Mouse (Mus musculus): ENCODE measurements around the gene Tmem206. TPM values are rescaled to one million over a fixed set of nuclear protein-coding genes. Genes with fewer than 3 reads are reported as not detected.

Gene Tmem206
- polyA plus RNA-seq, 1 experiment from 2014 or later, result 26.4 TPM

DNA sequence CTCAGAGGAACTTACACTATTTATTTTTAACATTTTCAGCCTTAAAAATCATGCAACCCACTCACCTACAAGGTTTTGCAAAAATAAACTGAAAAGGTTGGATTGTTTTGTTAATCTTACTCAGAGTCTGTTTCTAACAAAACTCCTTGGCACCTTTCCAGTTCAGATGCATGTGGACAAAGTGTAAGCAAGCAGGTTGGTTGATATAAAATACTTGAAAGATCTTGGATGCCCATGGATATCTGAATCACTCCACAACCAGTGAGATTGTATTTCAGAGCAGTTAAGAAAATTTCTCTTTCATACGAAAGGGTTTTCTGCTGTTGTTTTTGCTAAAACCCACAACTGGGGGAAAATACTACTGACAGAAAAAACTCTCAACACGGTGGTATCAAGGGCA, 68.4 kb downstream of the Tmem206 start:
- H3K4me1 ChIP-seq (ENCODE audit: insufficient read depth, low read length), result peaks cover 20% of the 10 kb centered on the region
- H3K4me3 ChIP-seq (ENCODE audit: low read length), result peak overlapping the region; percentile 24; the same call in 1 of the 2 replicates
- no peak overlapping the region for H3K9ac ChIP-seq (replicated peaks; ENCODE audit: low read length)
- H3K27me3 ChIP-seq (ENCODE audit: insufficient read depth, low read length), result no peaks in the 10 kb centered on the region
- ATAC-seq (ENCODE audit: low FRiP score, low TSS enrichment), result no peak
- H3K27ac ChIP-seq (ENCODE audit: low read length), result no peak overlapping the region
- peak overlapping the region; percentile 80 for H3K4me2 ChIP-seq (replicated peaks; ENCODE audit: low read depth, low read length)
- no peaks in the 10 kb centered on the region for H3K36me3 ChIP-seq (ENCODE audit: insufficient read depth, low read length)
- 44% methylated on average over 2 of the region's 2 CpGs for WGBS
- no peaks in the 10 kb centered on the region for H3K9me3 ChIP-seq (ENCODE audit: low read length)

GRCm38 (mm10) chr1:191395200-191395599, 69.5 kb downstream of the Tmem206 start:
- peaks cover 20% of the 10 kb centered on the region for H3K4me1 ChIP-seq (ENCODE audit: insufficient read depth, low read length)
- ATAC-seq (ENCODE audit: low FRiP score, low TSS enrichment), result no peak
- H3K9me3 ChIP-seq (ENCODE audit: low read length), result no peaks in the 10 kb centered on the region
- peak overlapping the region; percentile 89 for H3K9ac ChIP-seq (replicated peaks; ENCODE audit: low read length)
- peak overlapping the region; percentile 80 for H3K4me2 ChIP-seq (replicated peaks; ENCODE audit: low read depth, low read length)
- H3K27me3 ChIP-seq (ENCODE audit: insufficient read depth, low read length), result no peaks in the 10 kb centered on the region
- no peaks in the 10 kb centered on the region for H3K36me3 ChIP-seq (ENCODE audit: insufficient read depth, low read length)
- no peak overlapping the region for H3K27ac ChIP-seq (ENCODE audit: low read length)
- H3K4me3 ChIP-seq (ENCODE audit: low read length), result peak overlapping the region; percentile 78
- WGBS, result 38% methylated on average over 1 of the region's 1 CpGs

- peaks cover 20% of the 10 kb centered on the region for H3K4me1 ChIP-seq (ENCODE audit: insufficient read depth, low read length)
- no peak for ATAC-seq (ENCODE audit: low FRiP score, low TSS enrichment)
Observed at GRCm38 (mm10) chr1:191395871-191396433, 70.2 kb downstream of the Tmem206 start.

DNA sequence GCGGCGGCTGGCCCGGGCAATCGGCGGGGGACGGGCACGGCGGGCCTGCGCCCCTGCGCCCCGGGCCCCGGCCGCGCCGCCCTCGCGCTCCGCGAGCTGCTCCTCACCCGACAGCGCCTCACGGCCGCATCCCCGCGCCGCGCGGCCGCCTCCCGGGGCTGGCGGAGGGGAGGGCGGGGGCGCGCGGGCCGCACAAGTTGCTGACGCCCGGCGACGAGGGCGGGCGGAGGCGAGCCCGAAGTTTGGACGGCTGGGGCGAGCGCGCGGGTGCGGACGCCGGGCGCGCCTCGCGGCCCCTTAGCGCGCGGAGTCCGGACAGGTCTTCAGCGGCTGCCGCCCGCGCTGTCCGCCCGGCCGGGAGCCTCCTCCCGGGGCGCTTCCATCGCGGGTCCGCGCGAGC, 70.7 kb downstream of the Tmem206 start:
- 2% methylated on average over 24 of the region's 74 CpGs for WGBS
- peak; percentile 33; the same call in 1 of the 2 replicates for ATAC-seq (ENCODE audit: low FRiP score, low TSS enrichment)
- H3K27ac ChIP-seq (ENCODE audit: low read length), result peak overlapping the region; percentile 94
- H3K4me1 ChIP-seq (ENCODE audit: insufficient read depth, low read length), result peaks cover 19% of the 10 kb centered on the region
- peak overlapping the region; percentile 80 for H3K4me2 ChIP-seq (replicated peaks; ENCODE audit: low read depth, low read length)
- H3K36me3 ChIP-seq (ENCODE audit: insufficient read depth, low read length), result no peaks in the 10 kb centered on the region
- peak overlapping the region; percentile 89 for H3K9ac ChIP-seq (replicated peaks; ENCODE audit: low read length)
- no peaks in the 10 kb centered on the region for H3K9me3 ChIP-seq (ENCODE audit: low read length)
- H3K4me3 ChIP-seq (ENCODE audit: low read length), result peak overlapping the region; percentile 78
- H3K27me3 ChIP-seq (ENCODE audit: insufficient read depth, low read length), result no peaks in the 10 kb centered on the region

More at GRCm38 (mm10) chr1:191395871-191396433, 70.2 kb downstream of the Tmem206 start:
- H3K4me2 ChIP-seq (replicated peaks; ENCODE audit: low read depth, low read length), result peak overlapping the region; percentile 80
- under 1% methylated on average over 43 of the region's 43 CpGs for WGBS
- H3K9me3 ChIP-seq (ENCODE audit: low read length), result no peaks in the 10 kb centered on the region
- H3K27ac ChIP-seq (ENCODE audit: low read length), result peak overlapping the region; percentile 94
- peak overlapping the region; percentile 89 for H3K9ac ChIP-seq (replicated peaks; ENCODE audit: low read length)
- H3K4me3 ChIP-seq (ENCODE audit: low read length), result peak overlapping the region; percentile 78
- H3K27me3 ChIP-seq (ENCODE audit: insufficient read depth, low read length), result no peaks in the 10 kb centered on the region
- no peaks in the 10 kb centered on the region for H3K36me3 ChIP-seq (ENCODE audit: insufficient read depth, low read length)

DNA sequence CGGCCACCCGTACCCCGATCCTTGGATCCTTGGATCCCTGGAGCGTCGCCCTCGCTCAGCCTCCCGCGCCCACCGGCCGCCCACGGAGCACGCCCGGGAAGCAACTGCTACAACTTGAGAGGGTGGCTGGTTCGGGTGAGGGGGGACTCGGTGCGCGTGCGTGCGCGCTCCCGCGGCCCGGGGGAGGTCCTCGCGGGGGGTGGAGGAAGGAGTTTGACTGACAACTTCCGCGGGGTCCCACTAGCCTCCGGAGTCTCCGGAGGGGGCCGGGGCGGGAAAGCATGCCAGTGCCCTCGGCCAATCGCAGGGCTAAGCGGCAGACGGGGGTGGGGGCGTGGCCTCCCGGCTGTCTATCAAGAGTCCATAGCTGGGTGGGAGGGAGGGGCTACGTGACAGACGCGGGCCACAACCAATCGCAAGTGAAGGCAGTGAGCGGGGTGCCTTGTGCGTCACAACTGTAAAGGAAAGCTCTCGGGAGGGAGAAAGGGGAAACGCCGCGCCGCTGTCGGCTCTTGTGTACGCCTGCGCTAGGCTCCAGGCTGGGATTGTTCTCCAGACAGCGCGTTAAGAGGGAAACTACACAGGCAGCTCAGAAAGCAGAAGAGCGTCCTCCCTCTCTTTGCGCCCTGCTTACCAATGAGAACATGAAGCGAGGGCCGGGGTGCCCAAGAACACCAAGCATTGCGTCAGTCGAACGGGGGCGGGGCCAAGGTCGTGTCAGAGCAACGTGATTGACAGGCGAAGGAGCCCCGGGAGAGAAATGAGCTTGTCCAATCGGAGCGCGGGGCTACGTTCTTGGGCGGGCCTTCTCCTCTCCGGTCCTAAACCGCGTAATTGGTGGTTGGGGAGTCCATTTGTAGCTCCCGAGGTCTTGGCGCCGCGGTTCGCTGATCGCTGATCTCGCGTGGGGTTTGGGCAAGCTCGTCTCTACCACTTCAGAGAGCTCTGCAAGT, 71.5 kb downstream of the Tmem206 start:
- Histone ChIP-seq H3K9ac (replicated peaks; ENCODE audit: low read length) (peak overlapping the region; percentile 89), H3K4me3 (ENCODE audit: low read length) (peak overlapping the region; percentile 78), H3K27me3 (ENCODE audit: insufficient read depth, low read length) (no peaks in the 10 kb centered on the region), H3K4me1 (ENCODE audit: insufficient read depth, low read length) (peaks cover 14% of the 10 kb centered on the region), H3K36me3 (ENCODE audit: insufficient read depth, low read length) (no peaks in the 10 kb centered on the region), H3K27ac (ENCODE audit: low read length) (peak overlapping the region; percentile 99), H3K4me2 (replicated peaks; ENCODE audit: low read depth, low read length) (peak overlapping the region; percentile 80), H3K9me3 (ENCODE audit: low read length) (no peaks in the 10 kb centered on the region)
- ATAC-seq (ENCODE audit: low FRiP score, low TSS enrichment), result peak; percentile 98
- WGBS, result under 1% methylated on average over 65 of the region's 82 CpGs

Other genes with a start within 250 kb of the Tmem206 start
- 13.5 and 14.6 TPM in 2 replicates for gene Batf3, start 228.1 kb upstream of the Tmem206 start, polyA plus RNA-seq (2015; fragmentation: Nextera tagmentation; extraction: Ambion mirVana)
- gene Fam71a, start 161.1 kb upstream of the Tmem206 start, polyA plus RNA-seq (2015; fragmentation: Nextera tagmentation; extraction: Ambion mirVana), result not detected in 2 replicates
- gene Atf3, start 107.9 kb upstream of the Tmem206 start, polyA plus RNA-seq (2015; fragmentation: Nextera tagmentation; extraction: Ambion mirVana), result 4.1 and 4.4 TPM in 2 replicates
- gene Nenf, start 7.7 kb upstream of the Tmem206 start, polyA plus RNA-seq (2015; fragmentation: Nextera tagmentation; extraction: Ambion mirVana), result 86.7 and 92.6 TPM in 2 replicates
- 15.7 and 18.8 TPM in 2 replicates for gene Ppp2r5a, start 77.4 kb downstream of the Tmem206 start, polyA plus RNA-seq (2015; fragmentation: Nextera tagmentation; extraction: Ambion mirVana)
- gene Dtl, start 249.6 kb downstream of the Tmem206 start, polyA plus RNA-seq (2015; fragmentation: Nextera tagmentation; extraction: Ambion mirVana), result 53.3 and 61.0 TPM in 2 replicates
- 63.7 and 70.9 TPM in 2 replicates for gene Ints7, start 249.7 kb downstream of the Tmem206 start, polyA plus RNA-seq (2015; fragmentation: Nextera tagmentation; extraction: Ambion mirVana)